Mouse (Mus musculus) heart, adult 2 months (tissue): ENCODE results near the gene Hdac10. TPM values are rescaled to one million over a fixed set of nuclear protein-coding genes. Genes with fewer than 3 reads are reported as not detected.

Experiments
- DNase-seq, 2 experiments: peaks; one replicate each; pipeline ENCODE4 v3.0.0; 2021
- H3K27ac ChIP-seq: fragments of 200-600 bp; 2 replicates; pipeline ENCODE4 v1.8.1; 2022
- H3K27me3 ChIP-seq: fragments of 200-500 bp; 2 replicates; pipeline ENCODE4 v1.6.1; 2012; ENCODE audit warnings: mild to moderate bottlenecking, low read length, inconsistent platforms, mixed read lengths; ENCODE audit not compliant: control insufficient read depth, insufficient read depth
- H3K36me3 ChIP-seq: fragments of 200-500 bp; 2 replicates; pipeline ENCODE4 v1.6.1; 2012; ENCODE audit warnings: low read length, inconsistent platforms; ENCODE audit not compliant: control insufficient read depth, insufficient read depth
- H3K4me1 ChIP-seq: fragments of 200-500 bp; 2 replicates; pipeline ENCODE4 v1.6.1; 2011; ENCODE audit warnings: low read length; ENCODE audit not compliant: control insufficient read depth, insufficient read depth
- H3K4me3 ChIP-seq: fragments of 200-600 bp; 2 replicates; pipeline ENCODE4 v1.8.1; 2022
- H3K79me2 ChIP-seq: fragments of 200-500 bp; replicated peaks from 2 replicates; pipeline ENCODE4 v1.6.1; 2012; ENCODE audit warnings: mild to moderate bottlenecking, inconsistent platforms, low read length, moderate library complexity, mixed read lengths; ENCODE audit not compliant: control insufficient read depth, insufficient read depth
- H3K9ac ChIP-seq: fragments of 200-500 bp; 2 replicates; pipeline ENCODE4 v1.6.1; 2012; ENCODE audit warnings: low read depth, mild to moderate bottlenecking, control low read depth, inconsistent platforms, low read length, mixed read lengths
- CTCF ChIP-seq: fragments of 200-600 bp; IDR thresholded peaks from 2 replicates; pipeline ENCODE4 v1.8.1; 2022; ENCODE audit warnings: antibody characterized with exemption, mild to moderate bottlenecking, moderate library complexity
- EP300 ChIP-seq: fragments of 200-500 bp; IDR thresholded peaks from 2 replicates; pipeline ENCODE4 v1.6.1; 2011; ENCODE audit warnings: low read depth, low read length, control low read depth; ENCODE audit not compliant: insufficient read depth
- POLR2A ChIP-seq: fragments of 200-500 bp; IDR thresholded peaks from 2 replicates; pipeline ENCODE4 v1.6.1; 2011; ENCODE audit warnings: mild to moderate bottlenecking, low read depth, low read length, control low read depth; ENCODE audit not compliant: insufficient read depth
- WGBS: fragments of 180-500 bp; shearing (Covaris S2); methylation state at CpG from one replicate; pipeline ENCODE4 v1.1.7; 2018; 5-methylcytosine and 5-hydroxymethylcytosine counted together
- intact Hi-C: fragments of 180-260 bp; cut with DNase I; formaldehyde crosslinking; loops from one replicate; pipeline ENCODE4 v1.15.1; 2025
- polyA plus RNA-seq: library from polyadenylated mRNA; depleted of rRNA; stranded (reverse); fragments of >200 nt; gene quantifications from 2 replicates; pipeline ENCODE4 v1.2.3, GENCODE M21; 2012
- total RNA-seq, 2 experiments: library from RNA; stranded (reverse); gene quantifications; 2 replicates each; pipeline ENCODE4 v1.2.3; 2021

Hdac10 gene
- total and polyA plus RNA-seq, 3 experiments = 6.3 to 19.5 (median 7.6) TPM

GRCm38 (mm10) chr15:89097450-89097849, 31.1 kb downstream of the Hdac10 start:
- H3K4me3 ChIP-seq = no peak overlapping the region
- TF ChIP-seq CTCF (no peak), EP300 (no peak), POLR2A (no peak)
- H3K27ac ChIP-seq = no peak overlapping the region
- no peaks in the 10 kb centered on the region for H3K27me3 ChIP-seq
- 87% methylated on average over 5 of the region's 5 CpGs for WGBS
- no peaks in the 10 kb centered on the region for H3K79me2 ChIP-seq
- H3K9ac ChIP-seq = no peak overlapping the region
- DNase-seq = no peak
- intact Hi-C loops = no loop called here
- no peaks in the 10 kb centered on the region for H3K36me3 ChIP-seq
- no peaks in the 10 kb centered on the region for H3K4me1 ChIP-seq

DNA sequence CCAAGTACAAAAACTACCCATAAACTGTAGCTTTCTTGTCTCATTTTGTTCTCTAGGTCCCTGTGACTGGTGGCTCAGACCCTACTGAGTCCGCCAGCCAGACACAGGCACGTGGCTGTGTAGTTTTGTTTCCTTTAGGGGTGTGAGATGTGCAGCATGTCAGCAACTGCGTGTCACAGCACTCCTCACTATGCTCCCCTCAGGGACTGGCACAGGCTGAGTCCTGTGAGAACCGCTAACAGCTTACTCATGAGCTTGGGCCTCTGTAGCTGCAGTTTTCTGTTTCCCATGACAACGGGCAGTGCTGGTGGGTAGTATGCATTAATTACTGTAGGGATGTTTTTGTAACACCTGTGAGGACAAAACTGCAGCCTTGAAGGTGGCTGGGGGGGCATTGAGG, 36.3 kb downstream of the Hdac10 start:
- no peak for TF ChIP-seq CTCF
- TF ChIP-seq POLR2A = no peak
- TF ChIP-seq EP300 = no peak
- Histone ChIP-seq H3K9ac (no peak overlapping the region), H3K4me3 (no peak overlapping the region), H3K79me2 (no peaks in the 10 kb centered on the region; the same call in 1 of the 2 replicates), H3K27me3 (no peaks in the 10 kb centered on the region), H3K4me1 (peaks cover 4% of the 10 kb centered on the region), H3K27ac (no peak overlapping the region), H3K36me3 (no peaks in the 10 kb centered on the region)
- 83% methylated on average over 5 of the region's 5 CpGs for WGBS
- no peak for DNase-seq
- intact Hi-C loops = no loop called here

- H3K4me3 ChIP-seq = no peak overlapping the region
- H3K27me3 ChIP-seq = no peaks in the 10 kb centered on the region
- H3K36me3 ChIP-seq = no peaks in the 10 kb centered on the region
- no peaks in the 10 kb centered on the region; the same call in 1 of the 2 replicates for H3K79me2 ChIP-seq
- intact Hi-C loops = no loop called here
- TF ChIP-seq EP300 (no peak), CTCF (no peak), POLR2A (no peak)
- H3K27ac ChIP-seq = no peak overlapping the region
- no peak for DNase-seq
- H3K9ac ChIP-seq = no peak overlapping the region
- WGBS = 87% methylated on average over 4 of the region's 4 CpGs
- peaks cover 4% of the 10 kb centered on the region for H3K4me1 ChIP-seq
Measured at GRCm38 (mm10) chr15:89090662-89091061, 37.8 kb downstream of the Hdac10 start.

GRCm38 (mm10) chr15:89089248-89090051, 39.0 kb downstream of the Hdac10 start:
- Histone ChIP-seq H3K27ac (peak overlapping the region; percentile 93), H3K4me3 (peak overlapping the region; percentile 78), H3K4me1 (peaks cover 4% of the 10 kb centered on the region), H3K36me3 (no peaks in the 10 kb centered on the region), H3K79me2 (no peaks in the 10 kb centered on the region; the same call in 1 of the 2 replicates), H3K27me3 (no peaks in the 10 kb centered on the region), H3K9ac (peak overlapping the region; percentile 98)
- 2% methylated on average over 63 of the region's 68 CpGs for WGBS
- intact Hi-C loops = loop anchor here (1.0 kb wide), 1 partner anchor 13 kb away; no protein-coding TSS in a partner anchor
- TF ChIP-seq CTCF = peak; percentile 41
- TF ChIP-seq POLR2A = no peak
- DNase-seq = no peak

- Histone ChIP-seq H3K27ac (peak within 1 kb of the TSS; percentile 93), H3K27me3 (no peaks in the 10 kb centered on the region), H3K79me2 (no peaks in the 10 kb centered on the region; the same call in 1 of the 2 replicates), H3K4me3 (peak within 1 kb of the TSS; percentile 78), H3K4me1 (peaks cover 4% of the 10 kb centered on the region), H3K9ac (peak within 1 kb of the TSS; percentile 98), H3K36me3 (no peaks in the 10 kb centered on the region)
- TF ChIP-seq POLR2A = no peak; the same call in none of the 2 replicates
- TF ChIP-seq CTCF = no peak
- TF ChIP-seq EP300 = peak; percentile 64; the same call in 1 of the 2 replicates
- WGBS = 3% methylated on average over 38 of the region's 38 CpGs
- peak; percentile 91 to 94 for DNase-seq
- intact Hi-C loops = loop anchor here (1.0 kb wide), 1 partner anchor 12 kb away; no protein-coding TSS in a partner anchor
Measured at GRCm38 (mm10) chr15:89088607-89089247, 39.8 kb downstream of the Hdac10 start, which contains the start of gene Selenoo. TSS of gene Selenoo (plus strand) at chr15:89089084.

GRCm38 (mm10) chr15:89084826-89085225, 43.7 kb downstream of the Hdac10 start:
- intact Hi-C loops = no loop called here
- no peak for DNase-seq
- Histone ChIP-seq H3K4me1 (peaks cover 2% of the 10 kb centered on the region), H3K4me3 (no peak overlapping the region), H3K27ac (no peak overlapping the region), H3K79me2 (0 out of 2 replicates have a peak, but pooled peaks cover 1% of the 10 kb centered on the region), H3K36me3 (no peaks in the 10 kb centered on the region), H3K27me3 (no peaks in the 10 kb centered on the region), H3K9ac (no peak overlapping the region)
- WGBS = 80% methylated on average over 2 of the region's 2 CpGs
- TF ChIP-seq EP300 = no peak
- TF ChIP-seq POLR2A = no peak
- no peak for TF ChIP-seq CTCF
